Mouse (Mus musculus) adrenal gland, postnatal 4 days (tissue): ENCODE data around the gene Chst1. TPM values are rescaled to one million over a fixed set of nuclear protein-coding genes. Genes with fewer than 3 reads are reported as not detected.

Experiments used
- DNase-seq, 2 experiments: peaks; one replicate each; pipeline ENCODE4 v3.0.0; 2021 to 2022; ENCODE audit warnings: low spot score in 2 of 2, mixed read lengths in 2 of 2
- long read RNA-seq, 2 experiments: library from polyadenylated mRNA; stranded (forward); transcript quantifications; one replicate each; pipeline ENCODE4 v2.0.0; 2021
- total RNA-seq, 2 experiments: library from RNA; stranded (reverse); gene quantifications; 2 replicates each; pipeline ENCODE4 v1.2.3; 2021

Chst1 gene
- total RNA-seq: 10 to 100 TPM; 11.2 to 12.4 TPM
- long read RNA-seq, experiment 1, transcript Chst1-201 (3 exons, 2,680 nt): major isoform, 7 of 7 reads
- long read RNA-seq, experiment 1, partial matches to known transcripts: 0 of 7 reads
- long read RNA-seq, experiment 1, other reads (novel, unspliced or antisense): 0 of 7 reads
- long read RNA-seq, experiment 2, transcript Chst1-201 (3 exons, 2,680 nt): major isoform, 33 of 40 reads
- long read RNA-seq, experiment 2, partial matches to known transcripts: 5 of 40 reads
- long read RNA-seq, experiment 2, other reads (novel, unspliced or antisense): 2 of 40 reads

DNA sequence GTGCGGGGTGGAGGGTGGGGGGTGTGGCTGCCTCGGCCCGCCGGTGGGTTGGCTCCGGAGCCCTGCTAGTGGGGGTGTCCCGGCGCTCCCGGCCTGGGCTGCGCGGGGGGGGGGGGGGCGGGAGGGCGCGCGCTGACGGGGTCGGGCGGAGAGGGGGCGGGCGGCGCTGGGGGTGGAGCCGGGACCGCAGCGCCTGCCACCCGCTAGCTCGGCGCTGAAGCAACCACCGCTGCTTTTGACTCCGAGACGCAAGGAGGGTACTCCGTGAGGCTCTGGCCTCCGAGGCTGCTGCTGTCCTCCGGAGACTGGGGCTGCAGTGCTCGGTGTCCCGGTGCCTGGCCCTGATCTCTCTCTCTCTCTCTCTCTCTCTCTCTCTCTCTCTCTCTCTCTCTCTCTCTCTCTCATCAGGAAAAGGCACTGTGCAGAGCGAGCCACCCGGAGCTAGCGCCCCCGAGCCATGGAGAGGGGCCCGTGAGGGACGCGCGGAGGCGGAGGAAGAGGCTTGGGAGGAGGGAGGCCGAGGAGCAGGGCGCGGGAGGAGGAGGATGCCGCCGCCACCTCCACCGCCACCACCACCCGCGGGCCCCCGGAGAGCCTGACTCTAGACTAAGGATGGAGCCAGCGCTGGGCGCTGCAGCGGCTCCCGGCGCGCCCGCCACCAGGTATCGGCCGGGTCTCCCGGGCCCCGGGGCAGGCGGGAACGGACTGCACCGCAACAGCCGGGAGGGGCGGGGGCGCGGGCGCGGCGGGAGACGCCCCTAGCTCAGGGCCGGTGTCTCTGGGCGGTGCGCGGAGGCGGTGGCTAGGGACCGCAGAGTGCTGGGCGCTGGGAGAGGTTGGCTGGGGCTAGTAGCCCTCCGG lies at the start of gene Chst1:
Gene Chst1 (plus strand): TSS at position 221 of the 861 bp plus-strand sequence.
- DNase-seq: peak in 1 of 2 experiments; percentile 29

DNA sequence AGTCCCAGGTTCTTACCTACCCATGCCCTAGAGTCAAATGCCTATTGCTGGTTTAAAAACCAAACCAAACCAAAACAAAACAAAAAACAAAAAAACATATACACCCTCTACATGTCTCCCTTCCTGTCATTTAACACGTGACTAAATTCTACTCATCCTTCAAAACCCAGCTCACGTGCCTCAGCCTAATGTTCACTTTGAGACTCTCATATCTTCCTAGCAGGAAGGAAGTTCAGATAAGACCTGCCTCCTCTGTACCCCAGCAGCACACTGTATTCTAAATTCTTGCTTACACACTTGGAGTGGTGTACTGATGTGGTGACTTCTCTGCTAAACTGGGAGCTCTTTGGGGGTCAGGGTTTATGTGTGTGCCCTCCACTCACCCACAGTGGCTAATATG lies 49.5 kb upstream of the Chst1 start:
- no peak for DNase-seq

DNA sequence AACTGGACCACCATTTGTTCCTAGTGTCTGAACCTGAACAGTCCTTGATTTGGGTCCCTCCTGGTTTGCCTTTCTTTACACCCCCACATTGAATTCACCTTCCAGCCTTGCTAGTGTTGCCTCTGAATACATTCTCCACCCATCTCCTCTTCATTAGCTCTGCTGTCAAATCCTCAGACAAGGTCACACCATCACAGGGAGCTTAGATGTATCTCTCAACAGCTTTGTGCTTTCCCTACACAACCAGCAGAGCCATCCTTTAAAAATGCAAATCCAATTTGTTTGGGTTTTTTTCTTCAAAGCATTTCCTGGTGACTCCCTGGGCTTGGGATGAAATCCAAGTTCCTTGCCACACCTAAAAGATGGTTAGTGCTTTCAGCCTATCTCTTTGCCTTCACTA lies 45.0 kb upstream of the Chst1 start:
- DNase-seq: no peak

DNA sequence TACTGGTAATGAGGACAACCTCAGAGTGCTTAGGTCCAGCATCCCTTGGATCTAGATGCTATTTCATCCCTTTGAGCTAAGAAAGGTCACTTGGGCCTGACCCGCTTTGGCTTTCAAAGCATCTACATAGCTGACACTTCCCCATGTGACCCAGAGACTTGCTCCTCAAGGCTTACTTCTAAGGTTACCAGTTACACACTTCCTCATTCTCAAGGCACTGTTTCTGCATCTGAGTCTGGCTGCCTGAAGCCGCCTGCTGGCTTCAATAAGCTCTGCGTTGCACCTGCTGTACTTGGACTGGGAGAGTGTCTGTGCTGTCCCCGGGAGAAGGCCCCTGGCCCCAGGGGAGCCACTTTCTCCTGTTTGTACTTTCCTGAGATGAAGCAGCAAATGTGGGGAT lies 36.6 kb upstream of the Chst1 start:
- DNase-seq: no peak

DNA sequence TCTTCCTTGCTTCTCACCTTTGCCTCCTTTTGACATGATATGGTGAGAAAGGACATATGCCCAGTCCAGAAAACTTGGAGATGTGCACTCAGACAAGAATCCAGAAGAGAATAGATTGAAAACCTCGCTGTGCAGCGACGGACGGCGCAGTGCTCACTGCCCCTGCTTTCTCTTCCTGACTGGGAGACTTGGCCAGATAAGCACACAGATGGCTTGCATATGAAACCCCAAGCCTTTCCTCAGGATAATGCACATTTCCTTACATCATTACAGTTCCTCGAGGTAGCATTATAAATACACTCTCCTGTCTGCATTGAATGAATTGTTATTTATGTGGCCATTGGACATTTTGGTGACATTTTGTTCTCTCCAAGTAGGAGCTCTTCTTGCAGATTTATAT lies 28.9 kb upstream of the Chst1 start:
- DNase-seq: no peak

DNA sequence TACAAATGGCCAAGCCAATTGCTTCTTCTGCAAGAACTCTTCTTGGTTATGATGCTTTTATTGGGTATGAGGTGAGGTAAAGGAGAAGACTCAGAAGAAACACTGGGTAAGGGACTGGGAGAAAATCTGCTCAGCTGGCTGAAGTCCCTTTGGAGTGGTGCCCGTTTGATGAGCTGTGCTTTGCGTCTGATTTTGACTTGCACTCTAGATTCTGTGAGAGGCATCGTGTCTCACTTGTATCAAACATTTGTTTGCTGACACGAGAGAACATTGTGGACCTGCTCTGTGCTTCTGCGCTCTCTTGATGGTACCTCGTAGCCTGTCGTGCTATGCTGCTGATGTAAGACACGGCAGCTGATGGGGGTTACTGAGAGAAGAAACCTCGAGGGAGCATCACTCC lies 21.7 kb upstream of the Chst1 start:
- no peak for DNase-seq

DNA sequence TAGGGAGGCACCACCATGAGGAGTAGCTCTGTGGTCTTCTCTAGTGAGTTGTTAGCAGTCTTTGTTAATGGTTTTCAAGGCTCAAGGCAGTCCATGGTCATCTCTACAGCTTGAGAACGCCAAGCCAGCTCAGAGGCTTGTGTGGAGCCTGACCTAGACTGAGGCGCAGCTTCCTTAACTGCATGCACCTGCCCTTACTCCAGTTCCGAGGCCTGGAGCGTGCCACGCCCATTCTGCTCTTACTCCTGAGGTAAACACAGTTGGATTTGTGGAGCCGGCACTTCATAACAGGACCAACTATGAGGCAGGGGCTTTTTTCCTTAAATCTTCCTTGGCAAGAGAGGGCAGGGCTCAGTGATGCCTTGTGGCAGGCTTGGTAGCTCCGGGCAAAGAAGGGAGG lies 18.2 kb upstream of the Chst1 start:
- DNase-seq: no peak

DNA sequence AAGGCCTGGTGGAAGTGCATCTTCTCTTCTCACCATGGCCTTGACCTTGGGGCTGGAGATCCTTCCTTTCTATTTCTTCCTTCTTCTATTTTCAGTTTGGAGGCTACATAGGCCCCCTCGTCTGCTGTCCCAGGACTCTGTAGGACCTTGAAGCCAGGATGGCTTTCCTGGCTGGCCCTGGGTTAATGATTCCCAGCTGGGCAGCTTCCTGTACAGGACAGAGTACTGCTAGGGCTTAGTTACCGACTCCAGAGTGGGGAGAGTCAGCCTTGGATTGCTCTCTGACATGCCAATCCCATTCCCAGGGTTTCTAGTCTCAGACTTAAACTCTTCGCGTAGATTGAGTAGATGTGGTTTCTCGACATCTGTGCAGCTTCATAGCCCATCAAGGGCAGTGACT lies 16.9 kb upstream of the Chst1 start:
- DNase-seq: no peak

DNA sequence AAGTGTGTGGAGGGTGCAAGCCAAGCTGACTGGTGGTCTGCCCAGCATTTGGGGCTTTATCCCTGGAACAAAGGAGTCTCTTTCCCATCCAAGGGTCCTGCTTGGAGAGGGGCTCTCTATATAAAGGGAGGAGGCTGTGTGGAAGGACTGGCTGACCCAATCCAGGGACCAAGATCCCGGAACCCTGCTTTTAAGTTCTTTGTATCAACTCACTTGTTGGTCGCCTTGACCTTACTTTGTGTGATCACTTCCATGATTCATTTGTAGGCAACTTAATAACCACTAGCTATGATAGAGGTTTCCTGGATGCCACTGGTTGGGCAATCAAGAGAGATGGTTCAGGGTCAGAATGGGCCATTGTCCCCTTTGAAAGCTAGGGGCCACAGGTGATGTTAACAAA lies 11.7 kb upstream of the Chst1 start:
- DNase-seq: no peak

DNA sequence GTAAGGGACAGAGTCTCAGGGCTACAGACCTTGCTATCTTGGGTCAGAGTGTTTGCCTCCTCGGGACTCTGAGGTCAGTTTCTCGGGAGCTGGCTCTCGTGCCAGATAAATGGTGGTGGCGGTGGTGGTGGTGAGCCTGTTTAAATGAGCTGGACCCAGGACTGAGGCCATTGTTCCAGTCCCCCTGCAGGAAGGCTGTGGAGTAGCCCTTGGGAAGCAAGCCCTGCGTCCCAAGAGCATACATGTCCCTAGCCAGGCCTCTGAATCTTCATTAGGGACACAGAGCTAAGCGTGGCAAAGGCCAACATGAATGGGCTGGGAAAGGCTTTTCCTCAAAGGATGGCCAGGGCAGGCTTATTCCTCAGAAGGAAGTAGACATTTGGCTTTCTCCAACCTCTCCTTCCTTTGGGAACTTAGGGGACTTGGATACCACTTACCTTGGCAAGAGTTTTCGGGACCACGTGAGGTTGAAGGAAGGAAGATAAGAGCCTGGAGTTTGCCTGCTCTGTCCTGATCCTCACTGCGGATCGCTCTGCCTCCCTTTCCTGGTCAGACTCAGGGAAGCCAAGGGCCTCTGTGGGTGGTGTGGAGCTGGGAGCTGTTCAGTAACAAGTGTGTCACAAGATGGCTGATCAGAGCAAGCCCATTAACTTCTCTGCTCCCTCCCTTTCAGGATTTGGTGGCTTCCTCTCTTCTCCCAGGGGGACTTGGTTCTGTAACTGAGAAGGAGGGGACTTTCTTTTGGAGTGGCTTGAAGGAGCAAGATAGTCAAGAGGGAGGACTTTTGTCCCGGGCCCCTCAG lies 4.4 kb upstream of the Chst1 start:
- no peak for DNase-seq

DNA sequence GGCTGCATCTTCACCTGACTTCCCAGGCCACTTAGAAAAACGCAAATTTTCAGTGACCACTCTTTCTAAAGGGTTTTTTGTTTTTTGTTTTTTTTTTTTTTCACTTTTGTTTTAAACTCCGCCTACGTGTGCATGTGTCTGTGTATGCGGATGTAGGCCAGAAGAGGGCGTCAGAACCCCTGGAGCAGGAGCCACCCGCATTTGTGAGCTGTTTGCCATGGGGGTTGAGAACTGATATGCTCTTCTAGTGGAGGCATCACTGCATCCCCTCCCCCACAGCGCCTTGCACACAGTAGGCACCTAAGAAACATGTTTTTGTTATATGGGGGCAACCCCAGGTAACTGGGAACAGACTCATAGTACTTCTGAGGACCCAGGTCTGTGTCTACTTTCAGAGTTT lies 2.2 kb upstream of the Chst1 start:
- no peak for DNase-seq

DNA sequence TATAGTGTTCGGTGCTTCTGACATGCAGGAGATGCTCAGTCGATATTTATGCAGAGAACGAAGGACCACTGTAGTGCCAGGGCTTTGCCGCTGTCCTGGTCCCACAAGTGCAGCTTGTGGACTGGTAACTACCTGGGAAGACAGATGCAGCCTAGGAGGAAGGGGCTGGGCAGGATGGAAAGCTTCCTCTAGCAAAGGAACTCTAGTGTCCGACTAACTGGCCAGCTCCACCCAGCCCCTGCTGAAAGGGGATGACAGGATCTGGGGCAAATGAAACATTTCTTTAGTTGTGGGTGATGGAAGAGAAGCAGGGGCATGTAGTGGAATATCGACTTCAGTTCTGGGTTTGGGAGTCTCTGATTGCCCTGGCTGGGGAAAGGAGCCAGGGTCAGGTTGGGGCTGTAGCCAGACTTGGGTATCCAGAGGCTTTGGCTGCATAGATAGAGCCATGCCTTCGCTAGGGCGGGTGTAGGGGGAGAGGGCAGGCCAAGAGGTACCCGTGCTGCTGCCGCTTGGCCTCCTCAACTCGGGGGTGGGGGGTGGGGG lies 493 bp upstream of the Chst1 start:
- DNase-seq: no peak

DNA sequence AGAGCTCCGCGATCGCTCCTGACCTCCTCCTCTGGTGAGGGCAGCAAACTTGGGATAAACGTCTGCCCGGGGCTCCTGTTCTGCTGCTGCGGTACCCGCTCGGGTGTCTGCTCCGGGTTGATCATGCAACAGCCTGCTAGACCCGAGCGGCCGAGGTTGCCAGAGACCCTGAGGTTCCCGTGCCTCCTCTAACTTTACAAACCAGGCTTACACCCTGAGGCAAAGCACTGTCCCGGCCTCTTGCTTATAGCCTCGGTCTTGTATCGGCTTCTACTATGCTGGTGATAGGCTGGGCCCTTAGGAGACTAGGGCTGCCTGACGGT lies 802 bp downstream of the Chst1 start:
- no peak for DNase-seq

DNA sequence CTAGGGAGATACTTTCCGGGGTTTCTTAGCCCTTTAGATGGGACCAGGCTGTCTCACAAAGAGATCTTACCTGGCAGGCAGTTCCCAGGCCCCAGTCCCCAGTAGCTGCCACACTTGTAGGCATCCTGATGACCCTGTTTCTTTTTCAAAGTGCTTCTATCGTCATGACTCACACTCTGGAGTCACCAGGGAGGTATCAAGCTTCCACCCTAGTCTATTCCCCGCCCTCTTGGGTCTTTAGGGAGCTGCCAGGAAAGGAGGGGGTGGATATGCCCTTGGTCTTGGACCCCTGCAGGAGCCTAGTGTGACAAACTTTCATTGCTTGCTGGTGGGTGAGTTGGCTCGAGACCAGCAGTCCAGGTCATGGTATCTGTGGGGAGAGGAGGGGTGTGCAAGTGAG lies 1.7 kb downstream of the Chst1 start:
- no peak for DNase-seq

DNA sequence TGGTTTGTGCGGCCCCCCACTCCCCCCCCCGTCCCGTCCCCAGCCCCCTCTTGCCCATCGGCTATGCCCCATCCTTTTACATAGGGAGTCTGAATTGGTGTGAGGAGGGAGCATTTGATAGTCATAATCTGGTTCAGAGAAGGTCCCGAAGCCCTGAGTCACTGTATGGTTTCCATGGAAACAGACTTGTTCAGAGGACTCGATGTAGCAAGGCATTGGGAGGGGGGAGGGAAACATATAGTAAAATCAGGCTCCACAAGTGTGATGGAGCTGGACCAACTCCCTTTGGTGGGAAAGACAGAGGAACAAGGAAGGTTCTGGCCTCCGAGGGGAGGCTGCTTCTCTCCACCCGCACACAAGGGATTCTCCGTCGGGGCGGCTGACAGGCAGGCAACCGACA lies 2.6 kb downstream of the Chst1 start:
- DNase-seq: no peak

DNA sequence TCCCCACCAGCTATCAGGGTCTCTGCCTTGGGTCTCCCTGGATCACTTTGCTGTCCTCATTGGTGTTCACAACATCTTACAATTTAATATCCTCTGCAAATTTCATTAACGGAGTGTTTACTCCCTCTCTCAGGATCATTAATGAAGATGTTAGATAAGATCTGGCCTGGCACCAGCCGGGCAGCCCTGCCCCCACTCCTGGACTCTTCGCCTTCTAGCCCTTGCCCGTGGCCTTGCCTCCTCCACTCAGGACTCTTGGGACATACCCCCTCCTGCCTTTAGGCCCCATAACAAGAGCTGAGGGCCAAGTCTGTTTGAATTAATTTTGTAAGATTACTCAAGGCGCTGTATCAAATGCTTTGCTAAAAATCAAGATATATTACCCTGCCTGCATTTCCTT lies 4.1 kb downstream of the Chst1 start:
- DNase-seq: no peak

DNA sequence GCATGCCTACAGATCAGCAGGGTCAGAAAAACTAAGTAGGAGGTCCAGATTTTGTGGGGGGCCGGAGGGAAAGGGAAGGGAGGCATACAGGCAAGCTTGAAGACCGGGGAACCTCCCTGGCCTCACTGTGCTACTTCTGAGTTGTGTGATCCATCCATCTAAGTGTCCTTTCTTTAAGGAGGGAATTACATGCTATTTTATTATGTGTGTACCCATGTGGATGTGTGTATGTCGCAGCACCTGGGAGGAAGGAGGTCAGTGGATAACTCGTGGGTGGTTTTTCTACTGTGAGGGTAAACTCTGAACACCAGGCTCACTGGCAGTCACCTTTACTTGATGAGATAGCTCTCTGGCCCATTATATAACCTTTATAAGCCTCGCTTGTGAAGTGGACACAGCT lies 5.1 kb downstream of the Chst1 start:
- DNase-seq: no peak

DNA sequence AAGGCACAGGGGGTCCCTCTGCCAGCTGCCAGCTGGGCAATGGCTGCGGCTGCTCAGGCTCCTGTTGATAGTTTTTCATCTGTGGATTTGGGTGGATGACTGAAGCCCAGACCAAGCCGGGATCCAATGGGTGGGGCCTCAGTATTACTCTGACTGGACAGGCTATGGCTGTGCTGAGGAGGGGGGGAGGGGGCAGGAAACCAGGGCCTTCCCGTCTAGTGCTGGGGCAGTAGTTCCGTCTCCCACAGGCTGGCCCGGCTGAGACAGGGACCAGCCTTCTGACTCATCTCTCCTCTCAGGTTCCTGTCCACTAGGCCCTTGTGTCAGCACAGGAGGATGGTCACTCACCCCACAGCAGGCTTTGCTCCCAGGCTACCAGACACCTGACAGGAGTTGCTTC lies 6.5 kb downstream of the Chst1 start:
- DNase-seq: no peak

DNA sequence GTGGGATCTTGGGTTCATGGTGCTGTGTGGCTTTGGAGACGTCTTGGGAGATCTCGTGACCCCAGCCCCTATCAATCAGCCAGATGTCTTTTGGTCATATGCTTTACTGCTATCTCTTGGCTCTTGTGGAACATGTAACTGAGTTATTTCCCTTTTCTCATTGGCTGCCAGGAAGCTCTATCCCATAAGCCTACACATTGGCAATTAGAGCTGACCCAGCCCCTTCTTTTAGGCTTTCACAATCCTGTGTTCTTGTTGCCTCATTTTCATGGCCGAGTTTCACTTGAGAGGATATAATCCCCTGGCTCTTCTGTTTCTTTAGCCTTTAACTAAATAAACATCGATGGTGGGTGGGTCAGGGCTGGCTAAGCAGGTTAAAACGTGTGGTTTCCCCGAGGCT lies 7.6 kb downstream of the Chst1 start:
- DNase-seq: no peak

DNA sequence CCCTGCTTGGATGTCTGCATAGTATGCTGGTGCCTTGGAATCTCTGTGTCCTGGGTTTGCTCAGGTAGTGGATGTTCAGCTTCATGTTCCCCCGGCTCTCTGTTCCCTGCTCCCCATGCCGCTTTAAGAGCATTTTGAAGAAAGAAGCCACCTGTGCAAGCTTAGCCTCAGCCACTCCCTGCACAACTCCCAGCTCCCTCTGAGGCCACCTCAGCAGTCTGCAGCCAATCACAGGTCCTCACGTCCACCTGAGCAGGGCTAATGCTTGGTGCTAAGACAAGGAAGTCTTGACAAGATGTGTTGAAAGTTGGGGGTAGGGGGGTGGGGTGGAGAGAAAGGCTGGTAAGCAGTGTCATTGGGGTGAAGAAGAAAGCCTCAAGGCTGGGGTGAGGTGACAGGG lies 8.1 kb downstream of the Chst1 start:
- DNase-seq: no peak

DNA sequence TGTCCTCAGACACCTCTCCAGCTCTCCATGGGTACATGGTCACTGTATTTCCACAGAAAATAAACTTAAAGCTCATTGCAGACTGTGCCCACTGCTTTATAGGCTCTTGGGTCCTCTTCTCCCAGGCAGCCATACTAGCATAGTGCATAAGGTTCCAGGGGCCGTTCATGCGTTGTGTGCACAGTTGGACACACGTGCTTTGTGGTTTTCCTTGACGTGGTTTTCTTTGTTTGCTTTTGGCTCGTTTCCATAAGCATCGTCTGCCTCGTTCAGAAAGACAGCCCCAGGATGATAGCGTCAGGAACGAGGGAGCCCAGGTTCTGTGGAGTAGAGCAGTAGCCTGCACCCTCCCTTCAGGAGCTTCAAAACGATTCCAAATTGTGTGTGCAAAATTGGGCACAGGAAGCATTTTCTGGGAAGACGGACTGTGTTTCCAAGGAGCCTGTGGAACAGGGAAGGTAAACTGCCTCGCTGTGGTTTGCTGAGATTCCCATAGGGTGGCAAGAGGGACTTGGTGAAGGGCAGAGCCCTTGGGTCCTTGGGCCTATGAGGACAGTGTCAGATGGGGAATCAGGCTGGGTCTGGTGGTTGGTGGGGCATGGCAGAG lies 8.6 kb downstream of the Chst1 start:
- DNase-seq: no peak
